Comparison of ENCODE assay signal across 7 mouse cellular contexts in the genomic region with DNA sequence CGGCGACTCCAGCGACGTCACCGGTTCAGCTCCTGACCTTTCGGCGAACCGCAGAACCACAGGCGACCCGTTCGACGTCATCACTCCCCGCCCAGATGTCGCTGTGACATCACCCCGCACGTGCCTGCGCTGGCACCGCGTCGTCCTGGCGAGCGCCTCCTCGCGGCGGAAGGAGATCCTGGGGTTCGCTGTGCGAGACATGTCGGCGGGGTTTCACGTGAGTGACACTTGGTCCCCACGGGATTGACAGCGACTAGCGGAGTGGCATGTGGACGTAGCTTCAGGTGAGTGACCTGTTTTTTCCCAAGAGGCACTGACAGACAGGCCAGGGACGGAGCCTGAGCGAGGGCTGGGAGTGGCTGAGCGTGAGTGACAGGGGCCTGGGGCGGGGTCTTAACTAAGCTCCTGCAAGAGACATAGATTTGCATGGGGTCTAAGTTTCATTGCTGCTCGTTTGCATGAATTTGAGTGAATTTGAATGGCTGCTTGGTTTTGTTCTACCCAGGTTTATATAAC.
DNase-seq lines count a peak whose midpoint lies in the region; ATAC-seq and TF ChIP-seq lines count a peak whose summit lies in the region.

No protein-coding gene starts in this region.

- H3K4me1 ChIP-seq in intestine, postnatal 0 days (replicated peaks; ENCODE audit: control insufficient read depth, insufficient read depth, low read length), result 0 out of 2 replicates have a peak, but pooled peaks cover 3% of the 10 kb centered on the region
- H3K4me1 ChIP-seq in midbrain, embryonic 12.5 days, result no peaks in the 10 kb centered on the region

- ATAC-seq in intestine, postnatal 0 days, result peak; percentile 85
- peak; percentile 70 for ATAC-seq in midbrain, embryonic 12.5 days (ENCODE audit: low FRiP score, low read depth)

- intact Hi-C loops in left cerebral cortex, postnatal 4 days (cut with DNase I), result loop anchor here (5.0 kb wide), 1 partner anchor 72 kb away; a partner anchor contains a TSS

- peak overlapping the region; percentile 75 for H3K4me2 ChIP-seq in intestine, postnatal 0 days (replicated peaks; ENCODE audit: low read depth)
- peak overlapping the region; percentile 54 for H3K4me2 ChIP-seq in midbrain, embryonic 12.5 days (replicated peaks)

- H3K27me3 ChIP-seq in intestine, postnatal 0 days (replicated peaks; ENCODE audit: control insufficient read depth, insufficient read depth, low read length), result no peaks in the 10 kb centered on the region
- no peaks in the 10 kb centered on the region for H3K27me3 ChIP-seq in midbrain, embryonic 12.5 days

- H3K9me3 ChIP-seq in intestine, postnatal 0 days (ENCODE audit: control insufficient read depth), result no peaks in the 10 kb centered on the region
- H3K9me3 ChIP-seq in midbrain, embryonic 12.5 days, result 0 out of 2 replicates have a peak, but pooled peaks cover 3% of the 10 kb centered on the region

- DNase-seq in adrenal gland, adult 8-10 months, result peak; percentile 91
- DNase-seq in embryo, embryonic 11.5 days (ENCODE audit: low read depth, low spot score), result peak; percentile 87
- peak; percentile 44 for DNase-seq in gonadal fat pad, adult 2 months (ENCODE audit: low read depth)
- peak; percentile 95 for DNase-seq in left cerebral cortex, postnatal 4 days
- peak; percentile 91 to 96 for DNase-seq in spleen, adult 18-20 months

- peaks cover 32% of the 10 kb centered on the region for H3K36me3 ChIP-seq in intestine, postnatal 0 days (ENCODE audit: control insufficient read depth, insufficient read depth)
- H3K36me3 ChIP-seq in midbrain, embryonic 12.5 days, result peaks cover 38% of the 10 kb centered on the region

- H3K4me3 ChIP-seq in intestine, postnatal 0 days (ENCODE audit: low read depth, low read length), result peak overlapping the region; percentile 63
- peak overlapping the region; percentile 55 for H3K4me3 ChIP-seq in midbrain, embryonic 12.5 days

- H3K9ac ChIP-seq in intestine, postnatal 0 days (ENCODE audit: low read depth, low read length), result peak overlapping the region; percentile 62
- peak overlapping the region; percentile 28; the same call in 1 of the 2 replicates for H3K9ac ChIP-seq in midbrain, embryonic 12.5 days (replicated peaks)

- peak overlapping the region; percentile 88 for H3K27ac ChIP-seq in intestine, postnatal 0 days (ENCODE audit: low read depth, low read length)
- peak overlapping the region; percentile 79 for H3K27ac ChIP-seq in midbrain, embryonic 12.5 days (replicated peaks)

- peak; percentile 97 for TF ChIP-seq CTCF in intestine, postnatal 0 days (IDR thresholded peaks at IDR 0.05; ENCODE audit: low read depth)

- WGBS in intestine, postnatal 0 days, result 15% methylated on average over 39 of the region's 39 CpGs
- 18% methylated on average over 39 of the region's 39 CpGs for WGBS in midbrain, embryonic 12.5 days

Comparison
In these comparisons a context has a peak if more than half of its experiments do, and no peak if none do; other contexts are left out.
1. Peak in every context shown above with its lines: DNase-seq, ATAC-seq, H3K4me3 ChIP-seq and H3K27ac ChIP-seq.
2. DNase-seq: peak in every context shown above with its lines; median percentile 95 in left cerebral cortex, postnatal 4 days; 94 in spleen, adult 18-20 months; 91 in adrenal gland, adult 8-10 months; 87 in embryo, embryonic 11.5 days; 44 in gonadal fat pad, adult 2 months.